Mouse (Mus musculus): ENCODE results near the gene Rbm20.

Rbm20 gene

DNA sequence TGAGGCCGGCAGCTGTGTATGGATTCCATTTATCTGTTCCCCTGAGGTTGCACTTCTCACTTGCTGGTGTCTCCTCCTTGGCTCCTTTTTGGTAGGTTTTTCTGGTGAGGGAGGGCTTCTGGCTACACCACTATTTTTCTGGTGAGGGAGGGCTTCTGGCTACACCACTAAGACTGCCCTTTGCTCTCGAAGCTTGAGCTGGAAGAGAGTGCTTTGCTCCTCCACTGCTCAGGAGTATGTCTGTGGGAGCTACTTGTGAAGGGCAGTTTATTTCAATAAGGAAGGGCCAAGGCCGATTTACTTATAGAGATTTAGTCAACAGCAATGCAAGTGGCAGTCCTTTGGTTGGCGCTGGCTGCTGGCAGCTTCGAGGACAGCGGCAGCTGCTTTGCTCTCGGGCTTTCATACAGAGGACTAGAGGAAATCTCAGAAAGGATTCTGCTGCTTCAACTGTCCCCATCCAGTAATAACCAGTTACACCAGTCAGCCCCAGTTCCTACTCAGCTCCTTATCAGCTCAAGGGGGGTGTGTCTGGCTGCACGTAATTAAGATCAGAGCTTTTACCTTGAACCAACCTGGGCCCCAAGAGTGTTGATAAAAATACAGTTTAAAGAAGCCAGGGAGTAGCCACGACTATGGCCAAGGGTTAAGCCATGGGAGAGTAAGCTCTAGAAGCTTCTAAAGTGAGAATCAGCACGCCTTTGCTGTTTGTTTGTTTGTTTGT lies 171.3 kb downstream of the Rbm20 start:
- in situ Hi-C loops (cut with MboI, MseI), result no loop called here

DNA sequence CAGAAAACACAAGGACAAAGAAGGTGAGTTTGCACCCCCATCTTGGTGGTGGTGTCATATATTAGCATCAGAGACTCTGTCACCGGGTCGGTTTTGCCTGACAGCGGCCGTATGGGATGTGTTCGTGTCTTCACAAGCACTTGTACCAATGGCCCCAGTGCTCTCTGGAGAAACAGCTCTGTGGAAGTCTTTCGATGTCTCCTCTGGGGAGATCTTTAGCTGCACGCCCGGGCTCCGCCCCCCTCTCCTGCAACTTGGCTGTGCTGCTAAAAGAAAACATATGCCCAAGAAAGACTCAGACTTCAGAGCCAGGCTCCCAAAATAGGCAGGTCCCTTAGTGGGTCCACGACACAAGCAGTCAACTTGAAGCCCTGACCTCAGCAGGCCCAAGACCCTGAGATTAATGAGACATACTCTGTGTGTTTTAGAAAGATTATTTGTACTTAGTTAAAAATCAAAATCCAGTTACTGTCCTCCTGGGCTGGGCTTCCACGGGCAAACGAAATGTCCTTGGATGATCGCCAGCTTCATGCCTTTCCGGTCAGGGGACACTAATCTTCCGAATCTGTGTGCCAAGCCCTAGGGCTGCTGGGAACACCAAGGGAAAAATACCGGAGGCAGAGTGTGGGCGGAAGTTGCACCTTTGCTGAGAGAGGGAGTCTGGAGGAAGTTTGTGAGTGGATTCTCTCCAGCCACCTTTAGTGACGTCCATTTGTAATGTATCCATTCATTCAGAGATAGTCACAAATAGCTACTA lies 173.2 kb downstream of the Rbm20 start:
- in situ Hi-C loops (cut with MboI, MseI), result loop anchor here (5.0 kb wide), 1 partner anchor 852 kb away; no protein-coding TSS in a partner anchor

DNA sequence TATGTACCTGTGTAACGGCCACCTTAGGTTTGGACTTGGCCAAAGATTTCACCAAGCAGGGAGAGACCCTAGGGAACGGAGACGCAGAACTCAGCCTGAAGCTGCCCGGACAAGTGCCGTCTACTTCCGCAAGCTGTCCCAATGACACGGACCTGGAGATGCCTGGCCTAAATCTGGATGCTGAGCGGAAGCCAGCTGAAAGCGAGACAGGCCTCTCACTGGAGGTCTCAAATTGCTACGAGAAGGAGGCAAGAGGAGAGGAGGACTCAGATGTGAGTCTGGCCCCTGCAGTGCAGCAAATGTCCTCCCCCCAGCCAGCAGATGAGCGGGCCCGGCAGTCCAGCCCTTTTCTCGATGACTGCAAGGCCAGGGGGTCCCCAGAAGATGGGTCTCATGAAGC lies 174.2 kb downstream of the Rbm20 start:
- in situ Hi-C loops (cut with MboI, MseI), result loop anchor here (5.0 kb wide), 1 partner anchor 851 kb away; no protein-coding TSS in a partner anchor

DNA sequence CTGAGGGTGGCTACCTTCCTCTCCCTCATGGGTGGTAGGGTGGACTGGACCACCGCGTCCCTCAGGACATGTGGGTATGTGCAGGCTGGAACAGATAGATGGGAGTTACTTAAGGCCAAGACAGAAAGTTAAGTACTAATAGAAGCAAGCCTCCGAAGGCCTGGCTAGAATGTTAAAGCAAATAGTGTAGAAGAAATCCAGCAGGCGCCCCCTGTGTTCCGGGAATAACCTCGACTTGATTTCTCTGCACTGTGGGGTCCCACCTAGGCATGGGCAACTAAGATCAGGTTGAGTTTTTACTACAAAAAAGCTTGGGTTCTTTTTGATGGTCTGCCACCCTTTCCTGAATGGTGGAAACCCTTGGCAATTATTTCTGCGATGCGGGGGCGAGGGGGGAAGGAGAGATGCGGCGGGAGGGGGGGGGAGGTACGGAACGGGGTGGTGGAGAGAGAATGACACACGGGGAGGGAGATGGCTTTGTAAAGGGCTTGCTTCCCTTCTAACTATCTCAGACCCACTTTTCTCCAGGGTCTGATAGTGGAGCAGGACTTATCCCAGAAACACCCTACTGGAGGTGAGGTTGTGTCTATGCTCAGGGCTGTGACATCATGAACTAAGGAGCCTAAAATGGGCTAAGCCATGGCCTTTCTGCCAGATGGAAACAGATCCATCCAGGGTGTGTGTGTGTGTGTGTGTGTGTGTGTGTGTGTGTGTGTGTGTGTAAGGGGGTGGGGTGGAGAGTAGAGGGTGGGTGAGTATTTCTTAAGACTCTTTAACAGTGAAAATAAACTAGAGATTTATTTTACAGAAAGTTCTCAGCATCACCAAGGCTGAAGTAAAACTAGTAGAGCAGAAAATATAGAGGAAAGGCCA lies 175.0 kb downstream of the Rbm20 start:
- in situ Hi-C loops (cut with MboI, MseI), result loop anchor here (5.0 kb wide), 1 partner anchor 850 kb away; no protein-coding TSS in a partner anchor

DNA sequence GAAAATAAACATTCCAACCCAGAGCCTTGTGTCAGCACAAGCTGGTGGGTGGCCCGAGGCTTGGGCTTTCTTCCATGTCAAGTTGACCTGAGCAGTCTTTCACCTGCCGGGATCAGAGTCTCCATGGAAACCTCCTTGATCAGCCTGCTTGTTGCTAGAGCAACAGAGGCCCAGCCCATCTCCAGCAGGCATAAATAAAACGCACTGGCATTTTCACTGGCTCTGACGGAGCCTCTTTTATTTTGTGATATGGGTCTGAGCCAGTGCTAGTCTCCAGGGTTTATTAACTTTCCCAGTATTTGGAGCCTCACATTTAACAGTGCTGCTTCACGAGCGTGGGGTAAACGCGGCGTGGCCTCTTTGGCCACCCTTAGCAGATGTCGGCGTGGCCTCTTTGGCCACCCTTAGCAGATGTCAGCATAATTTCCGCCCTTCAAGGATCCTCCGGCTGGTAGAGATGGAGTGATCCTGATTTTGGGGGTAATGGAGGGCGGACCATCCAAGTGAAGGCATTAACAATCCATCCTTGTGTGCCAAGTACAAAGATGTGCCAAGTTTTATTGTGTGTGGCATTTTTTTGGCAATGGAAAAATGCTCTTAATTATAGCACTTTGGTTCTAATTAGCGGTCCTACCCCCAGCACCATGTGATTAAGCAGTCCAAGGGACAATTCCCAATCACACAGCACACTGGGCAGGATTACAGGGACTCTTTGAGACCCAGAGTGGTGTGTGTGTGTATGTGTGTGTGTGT lies 175.8 kb downstream of the Rbm20 start:
- in situ Hi-C loops (cut with MboI, MseI), result loop anchor here (5.0 kb wide), 1 partner anchor 849 kb away; no protein-coding TSS in a partner anchor

DNA sequence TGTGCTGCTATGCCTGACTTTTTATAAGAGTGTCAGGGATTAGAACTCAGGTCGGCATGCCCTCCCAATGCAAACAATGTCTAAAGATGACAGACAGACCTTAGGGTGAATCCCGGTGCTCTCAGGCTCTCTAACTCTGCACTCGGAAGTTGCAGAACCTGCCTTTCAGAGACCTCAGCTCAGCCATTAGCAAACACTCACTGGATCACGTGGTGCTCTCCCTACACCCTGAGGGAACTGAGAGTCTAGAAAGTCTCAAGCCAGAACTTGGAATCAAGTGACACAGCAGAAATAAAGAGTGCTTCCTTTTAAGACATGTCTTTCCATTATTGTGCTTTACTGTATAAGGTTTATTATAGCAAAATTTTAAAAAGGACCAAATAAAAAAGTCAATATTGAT lies 177.9 kb downstream of the Rbm20 start:
- in situ Hi-C loops (cut with MboI, MseI), result loop anchor here (5.0 kb wide), 1 partner anchor 847 kb away; no protein-coding TSS in a partner anchor

DNA sequence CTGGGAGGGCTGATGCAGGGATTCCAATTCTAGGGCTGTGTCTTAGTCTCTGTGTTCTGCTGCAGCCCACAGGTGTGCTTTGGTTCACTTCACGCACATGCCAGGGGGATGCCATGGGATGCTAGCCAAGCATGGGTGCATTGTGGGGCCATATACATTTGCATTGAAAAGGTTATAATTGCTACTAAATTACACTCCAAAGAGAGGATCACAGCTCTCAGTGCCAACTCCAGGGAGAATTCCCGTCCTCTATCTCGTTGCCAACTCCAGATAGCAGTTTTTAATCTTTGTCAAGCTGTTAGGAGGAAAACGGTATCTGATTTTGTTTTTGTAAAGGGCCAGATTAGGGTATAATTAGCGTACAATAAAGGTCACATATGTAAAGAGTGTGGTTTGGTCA lies 178.7 kb downstream of the Rbm20 start:
- in situ Hi-C loops (cut with MboI, MseI), result no loop called here

DNA sequence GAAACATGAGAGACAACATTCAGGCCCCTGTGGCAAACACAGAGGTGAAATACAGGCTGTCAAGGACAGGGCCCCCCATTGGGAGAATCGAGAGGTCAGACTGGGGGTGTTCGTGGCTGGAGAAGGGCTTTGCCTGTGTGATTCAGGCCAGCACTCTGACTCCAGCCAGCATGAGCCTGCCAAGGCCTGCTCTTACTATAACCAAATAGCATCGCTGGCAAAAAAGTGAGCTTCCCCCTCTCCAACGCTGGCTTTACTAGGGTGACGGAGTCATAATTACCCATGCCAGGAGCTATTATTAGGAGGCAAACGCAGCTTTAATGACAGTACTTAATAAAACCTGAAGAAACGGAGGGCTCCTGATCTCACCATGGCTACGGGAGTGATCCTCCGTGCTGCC lies 179.7 kb downstream of the Rbm20 start:
- in situ Hi-C loops (cut with MboI, MseI), result no loop called here

DNA sequence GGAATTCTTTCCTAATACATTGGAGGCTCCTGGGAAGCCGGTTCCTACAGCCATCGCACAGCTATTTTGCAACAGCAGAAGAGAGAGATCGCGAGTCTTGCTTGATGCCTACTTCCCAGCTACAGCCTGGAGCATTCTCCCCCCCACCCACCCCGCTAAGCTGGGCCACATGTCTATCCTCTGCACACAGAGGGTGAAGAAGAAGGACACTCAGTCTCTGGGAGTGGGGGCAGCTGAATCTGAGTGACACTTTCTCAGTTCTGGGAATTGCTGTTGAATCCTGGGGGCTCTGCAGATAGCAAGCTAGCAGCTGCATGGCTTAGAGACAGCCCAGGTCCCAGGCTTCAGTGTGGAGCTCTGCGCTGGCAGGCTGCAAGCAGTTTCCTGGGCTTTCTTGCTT lies 180.9 kb downstream of the Rbm20 start:
- in situ Hi-C loops (cut with MboI, MseI), result no loop called here

DNA sequence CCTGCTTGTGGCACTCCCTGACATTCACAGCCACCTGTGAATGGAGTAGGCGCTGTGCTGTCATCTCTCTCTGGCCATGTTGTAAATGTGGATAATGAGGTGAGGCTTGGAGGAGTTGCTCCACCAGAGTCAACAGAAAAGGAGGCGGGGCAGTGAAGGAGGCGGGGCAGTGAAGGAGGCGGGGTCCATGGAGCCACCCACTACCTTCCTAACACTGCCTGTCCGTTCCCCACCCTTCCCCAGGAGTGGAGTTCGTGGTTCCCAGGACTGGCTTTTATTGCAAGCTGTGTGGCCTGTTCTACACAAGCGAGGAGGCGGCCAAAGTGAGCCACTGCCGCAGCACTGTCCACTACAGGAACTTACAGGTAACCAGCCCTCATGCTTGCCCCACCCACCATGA lies 182.0 kb downstream of the Rbm20 start:
- in situ Hi-C loops (cut with MboI, MseI), result no loop called here

DNA sequence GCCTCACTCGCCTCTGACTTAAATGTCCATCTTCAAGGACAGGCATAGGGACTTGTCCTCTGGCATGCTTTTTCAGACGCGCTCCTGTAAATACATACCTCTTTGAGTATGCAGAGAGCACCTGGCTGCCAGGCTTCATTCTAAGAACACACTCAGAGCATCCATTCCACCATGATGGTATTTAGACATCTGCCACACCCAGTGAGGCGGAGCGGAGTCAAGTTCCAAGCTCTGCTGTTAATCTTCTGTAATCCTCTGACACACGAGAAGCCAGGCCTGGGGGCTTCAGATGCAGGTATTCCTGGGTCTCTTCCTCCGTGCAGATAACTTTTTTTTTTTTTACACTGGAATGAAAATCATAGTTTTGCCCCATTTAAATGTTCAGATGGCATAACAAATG lies 182.5 kb downstream of the Rbm20 start:
- in situ Hi-C loops (cut with MboI, MseI), result no loop called here

DNA sequence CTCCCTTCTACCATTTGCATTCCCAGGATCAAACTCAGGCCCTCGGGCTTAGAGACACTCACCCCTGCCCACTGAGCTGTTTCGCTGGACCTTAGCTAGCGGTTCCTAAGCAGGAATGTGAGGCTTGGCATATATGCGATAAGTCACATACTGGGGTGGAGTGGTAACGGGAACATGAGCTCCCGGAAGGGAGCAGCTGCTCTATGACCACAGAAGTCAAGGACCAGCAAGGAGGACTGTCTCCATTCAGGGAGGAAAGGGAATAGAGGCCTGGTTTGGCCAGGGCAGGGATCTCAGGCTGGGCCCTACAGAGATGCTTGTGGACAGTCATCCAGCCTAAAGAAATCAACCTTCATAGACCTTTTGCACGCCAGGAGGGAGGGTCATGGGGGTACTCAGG lies 184.2 kb downstream of the Rbm20 start:
- in situ Hi-C loops (cut with MboI, MseI), result no loop called here

DNA sequence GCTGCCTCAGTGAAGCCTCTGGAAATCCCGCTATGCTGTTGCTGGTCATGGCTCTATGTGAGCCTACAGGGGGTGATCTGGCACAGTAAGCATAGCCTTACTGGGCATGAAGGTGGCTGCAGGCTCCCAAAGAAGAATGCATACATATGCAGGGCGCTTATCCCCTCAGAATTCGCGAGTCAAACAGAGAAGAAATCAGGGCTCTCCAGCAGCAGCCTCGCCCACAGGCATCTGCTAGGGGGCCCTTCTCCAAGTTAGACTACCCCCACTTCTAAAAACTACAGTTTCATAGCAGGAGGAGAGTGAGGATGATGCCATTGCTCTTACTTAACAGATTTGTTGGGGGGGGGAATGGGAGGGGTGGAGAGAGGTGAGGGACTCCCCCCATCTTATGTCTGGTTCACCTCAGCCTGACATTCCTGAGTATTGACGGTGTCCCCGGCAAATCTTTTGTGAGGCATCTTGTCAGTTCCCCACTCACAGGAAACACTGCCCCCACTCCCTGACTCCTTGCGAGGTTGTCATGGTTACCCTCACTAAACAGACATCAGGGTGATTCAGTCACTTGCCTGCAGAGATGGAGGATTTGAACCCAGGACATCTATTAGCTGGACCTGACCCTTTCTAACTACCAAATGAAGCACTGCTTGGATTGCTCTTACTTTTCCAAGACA lies 185.6 kb downstream of the Rbm20 start:
- in situ Hi-C loops (cut with MboI, MseI), result no loop called here

DNA sequence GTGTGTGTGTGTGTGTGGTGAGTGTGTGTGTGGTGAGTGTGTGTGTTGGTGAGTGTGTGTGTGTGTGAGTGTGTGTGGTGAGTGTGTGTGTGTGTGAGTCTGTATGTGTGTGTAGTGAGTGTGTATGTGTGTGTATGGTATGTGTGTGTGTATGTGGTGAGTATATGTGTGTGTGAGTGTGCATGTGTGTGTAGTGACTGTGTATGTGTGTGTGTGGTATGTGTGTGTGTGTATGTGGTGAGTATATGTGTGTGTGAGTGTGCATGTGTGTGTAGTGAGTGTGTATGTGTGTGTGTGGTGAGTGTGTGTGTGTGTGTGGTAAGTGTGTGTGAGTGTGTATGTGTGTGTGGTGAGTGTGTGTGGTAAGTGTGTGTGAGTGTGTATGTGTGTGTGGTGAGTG lies 190.1 kb downstream of the Rbm20 start:
- in situ Hi-C loops (cut with MboI, MseI), result no loop called here

DNA sequence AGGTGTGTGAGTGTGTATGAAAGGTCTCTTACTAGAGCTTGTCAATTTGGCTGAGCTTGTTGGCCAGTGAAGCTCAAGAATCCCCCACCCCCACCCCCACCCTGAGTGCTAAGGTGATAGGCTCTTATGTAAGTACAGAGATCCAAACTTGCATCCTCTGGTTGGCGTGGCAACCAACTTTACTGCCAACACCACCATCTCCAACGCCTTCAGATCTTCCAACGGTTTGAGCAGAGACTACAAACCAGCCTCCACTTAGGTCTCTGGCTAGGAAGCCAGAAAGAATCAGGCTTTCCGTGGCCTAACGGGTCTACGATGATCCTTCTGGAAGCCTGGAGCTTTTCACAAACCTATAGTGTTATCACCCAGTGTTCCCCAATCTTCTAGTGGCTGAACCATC lies 191.0 kb downstream of the Rbm20 start:
- in situ Hi-C loops (cut with MboI, MseI), result no loop called here

DNA sequence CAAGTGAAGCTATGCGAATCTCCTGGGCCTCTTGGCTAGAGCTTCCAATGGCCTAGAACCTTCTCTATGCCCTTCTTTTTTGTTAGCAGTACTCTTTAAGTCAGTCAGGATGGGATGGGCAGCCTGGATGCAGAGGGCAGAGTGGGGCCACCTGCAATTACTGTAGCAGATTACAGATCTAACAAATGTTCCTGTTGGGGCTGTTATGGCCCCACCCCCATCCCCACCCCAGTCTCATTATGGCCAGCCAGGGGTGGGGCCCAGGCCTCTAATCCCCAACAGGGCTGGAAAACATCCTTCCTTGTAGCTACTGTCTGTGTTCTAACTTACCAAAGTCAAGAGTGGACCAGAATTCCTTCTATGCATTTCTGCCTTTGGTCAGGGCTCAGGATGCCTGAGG lies 191.7 kb downstream of the Rbm20 start:
- in situ Hi-C loops (cut with MboI, MseI), result no loop called here

DNA sequence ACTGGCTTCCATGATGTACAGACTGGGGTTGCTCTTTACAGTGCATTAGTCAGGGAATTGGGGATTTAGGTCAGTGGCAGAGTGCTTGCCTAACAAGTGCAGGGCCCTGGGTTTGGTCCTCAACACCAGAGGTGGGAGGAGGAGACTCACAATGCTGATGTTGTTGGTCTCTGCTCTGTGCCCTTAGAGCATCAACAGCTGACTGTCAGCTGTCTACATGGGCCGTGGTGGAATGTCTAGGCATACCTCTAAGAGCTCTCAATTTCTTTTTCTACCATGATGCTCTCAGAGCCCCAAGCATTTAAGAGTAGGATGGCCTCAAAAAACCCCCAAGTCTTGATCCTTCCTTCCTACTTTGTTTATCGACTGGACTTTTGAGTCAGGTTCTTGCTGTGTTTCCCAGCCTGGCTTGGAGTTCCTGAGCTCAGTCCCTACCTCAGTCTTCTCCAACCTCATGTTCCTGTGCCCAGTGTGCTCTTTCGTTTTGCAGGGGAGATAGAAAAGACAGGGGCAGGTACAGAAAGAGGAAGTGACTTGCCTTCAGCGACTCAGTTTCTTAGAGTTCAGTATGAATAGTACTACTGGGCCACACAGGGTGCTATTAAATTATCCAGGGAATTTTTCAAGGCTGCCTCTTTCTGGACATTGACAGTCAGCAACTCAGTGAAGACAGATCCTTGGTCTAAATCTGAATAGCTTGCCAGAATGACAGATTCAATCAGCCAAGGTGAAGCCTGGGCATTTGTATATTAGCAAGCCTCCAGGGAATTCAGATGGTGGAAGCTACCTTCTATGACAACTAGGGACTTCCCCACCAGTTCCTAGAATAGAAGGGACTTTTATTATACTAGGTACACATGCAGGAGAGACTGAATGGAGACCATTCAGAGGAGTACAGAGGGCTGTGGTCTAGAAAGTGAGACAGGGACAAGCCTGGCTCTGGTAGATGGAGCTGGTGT lies 192.6 kb downstream of the Rbm20 start:
- in situ Hi-C loops (cut with MboI, MseI), result no loop called here

DNA sequence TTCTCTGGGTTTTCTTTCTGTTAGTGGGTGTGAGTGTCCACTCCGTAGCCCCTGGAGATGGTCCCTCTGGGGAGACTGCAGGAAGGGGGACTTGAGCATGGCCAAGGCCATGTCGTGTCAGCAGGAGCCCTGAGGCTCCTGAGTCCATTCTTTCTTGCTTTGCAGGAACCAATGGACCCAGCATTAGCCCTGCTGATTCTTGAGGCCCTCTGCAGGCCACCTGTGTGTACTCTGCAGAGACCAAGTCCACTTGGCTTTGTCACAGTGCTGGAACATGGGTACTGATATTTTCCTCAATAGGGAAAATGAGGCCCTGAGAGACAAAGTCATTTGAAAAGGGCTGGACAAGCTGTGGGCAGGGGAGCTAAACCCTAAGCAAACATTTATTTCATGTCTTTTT lies 193.5 kb downstream of the Rbm20 start:
- in situ Hi-C loops (cut with MboI, MseI), result no loop called here

DNA sequence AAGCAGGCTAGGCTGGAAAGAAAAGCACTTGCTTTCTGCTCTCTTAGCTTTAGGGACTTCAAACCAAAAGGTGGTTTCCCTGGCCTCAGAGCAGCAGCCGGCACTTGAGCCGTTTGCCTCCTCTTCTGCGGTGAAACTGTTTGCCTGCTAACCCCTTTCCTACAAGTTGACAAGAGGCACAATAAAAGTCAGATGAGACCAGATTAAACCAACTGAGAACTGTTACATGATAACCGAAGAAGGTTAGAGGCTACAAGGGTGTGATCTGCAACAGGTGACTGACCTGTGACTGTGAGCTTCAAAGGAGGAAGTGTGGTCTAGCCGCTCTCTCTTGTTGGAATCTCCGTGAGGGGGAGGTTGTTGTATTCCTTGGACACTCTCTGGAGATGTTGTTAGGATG lies 194.4 kb downstream of the Rbm20 start:
- in situ Hi-C loops (cut with MboI, MseI), result no loop called here

Measured in T-helper 1 cell (primary cell).